Mouse (Mus musculus): ENCODE data around the gene Ttll11. TPM values are rescaled to one million over a fixed set of nuclear protein-coding genes. Genes with fewer than 3 reads are reported as not detected.

The Ttll11 gene
- total RNA-seq, 1 experiment from 2014 or later, result 30.4 TPM

- no peak for DNase-seq
Observed at GRCm38 (mm10) chr2:35965883-35966513, 13.7 kb downstream of the Ttll11 start.

GRCm38 (mm10) chr2:35963280-35963679 is 16.4 kb downstream of the Ttll11 start:
- DNase-seq, result no peak

- DNase-seq, result no peak
Observed at GRCm38 (mm10) chr2:35961593-35962127, 18.1 kb downstream of the Ttll11 start.

DNA sequence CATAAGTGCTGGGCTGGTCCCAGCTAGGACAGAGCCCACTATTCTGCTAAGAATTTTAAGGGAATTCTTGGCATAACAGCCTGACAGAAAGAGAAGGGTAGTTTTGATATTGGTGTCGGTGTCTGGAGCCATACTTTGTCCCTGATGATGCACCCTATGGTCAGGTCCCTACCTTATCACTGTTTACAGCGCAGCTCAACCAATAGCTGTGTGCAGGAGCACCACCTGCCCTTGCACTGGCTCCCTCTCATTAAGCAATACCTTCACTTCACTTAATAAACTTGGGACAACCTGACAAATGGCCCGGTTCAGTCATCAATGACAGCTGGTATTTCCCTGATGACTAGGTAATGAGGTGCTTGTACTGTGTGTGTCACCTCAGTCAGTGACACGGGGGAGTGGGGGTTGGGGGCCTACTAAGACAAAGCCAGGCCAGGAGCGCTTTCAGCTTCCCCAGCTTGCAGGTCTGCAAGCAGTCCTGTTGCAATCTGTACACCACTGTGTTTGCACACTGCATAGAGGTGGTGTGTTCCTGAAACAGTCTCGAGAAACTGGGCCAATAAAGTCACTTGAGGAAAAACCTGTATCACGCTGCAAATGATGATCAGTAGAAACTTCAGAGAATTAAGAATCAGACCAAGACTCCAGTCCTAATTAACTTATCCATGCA is 22.1 kb downstream of the Ttll11 start:
- no peak for DNase-seq

GRCm38 (mm10) chr2:35955211-35955610 is 24.5 kb downstream of the Ttll11 start:
- DNase-seq, result no peak

- DNase-seq, result no peak
Observed at GRCm38 (mm10) chr2:35952187-35952958, 27.3 kb downstream of the Ttll11 start.

GRCm38 (mm10) chr2:35944896-35945295 is 34.8 kb downstream of the Ttll11 start:
- no peak for DNase-seq

GRCm38 (mm10) chr2:35942960-35943359 is 36.8 kb downstream of the Ttll11 start:
- DNase-seq, result no peak

- DNase-seq, result no peak
Observed at GRCm38 (mm10) chr2:35935045-35935444, 44.7 kb downstream of the Ttll11 start.

- no peak for DNase-seq
Observed at GRCm38 (mm10) chr2:35933116-35933515, 46.6 kb downstream of the Ttll11 start.

GRCm38 (mm10) chr2:35931619-35932018 is 48.1 kb downstream of the Ttll11 start:
- DNase-seq, result no peak

- DNase-seq, result peak; percentile 88
Observed at GRCm38 (mm10) chr2:35930498-35931149, 49.1 kb downstream of the Ttll11 start.

DNA sequence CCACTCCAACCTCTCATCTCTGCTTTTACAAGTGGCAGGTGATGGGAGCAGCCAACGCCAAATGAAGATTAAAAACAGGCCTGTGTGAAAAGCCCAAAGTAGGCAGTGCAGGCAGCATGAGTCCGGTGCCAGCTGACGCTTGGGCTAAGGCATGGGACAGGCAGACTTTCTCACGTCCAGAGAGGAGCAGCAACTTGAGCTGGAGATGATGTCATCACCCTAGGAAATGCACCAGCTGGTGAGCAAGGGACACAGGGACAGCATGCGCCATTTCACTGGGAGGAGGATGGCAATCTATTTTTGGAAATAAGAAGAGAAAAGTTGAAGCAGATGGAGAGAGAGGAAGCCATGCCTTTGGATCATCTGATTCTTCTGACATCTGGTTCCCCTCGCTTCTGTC is 51.6 kb downstream of the Ttll11 start:
- no peak for DNase-seq

DNA sequence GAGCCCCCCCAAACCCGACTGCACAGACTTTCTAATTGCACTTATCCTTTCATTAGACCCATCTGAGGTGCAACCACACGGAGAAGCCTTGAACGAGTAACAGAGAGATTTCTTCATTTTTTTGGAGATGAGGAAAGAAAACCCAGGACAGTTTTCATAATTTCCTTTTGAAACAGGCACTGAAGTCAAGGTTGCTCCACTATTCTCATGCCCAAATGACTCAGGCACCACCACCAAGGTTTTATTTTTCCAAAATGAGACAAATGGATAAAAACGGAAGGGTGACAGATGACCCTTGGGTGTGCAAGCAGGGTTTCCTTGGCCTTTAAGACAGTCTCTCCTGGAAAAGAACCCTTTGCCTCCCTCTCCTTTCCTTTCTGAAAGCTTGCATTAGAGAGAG is 54.8 kb downstream of the Ttll11 start:
- no peak for DNase-seq

GRCm38 (mm10) chr2:35922956-35923355 is 56.8 kb downstream of the Ttll11 start:
- no peak for DNase-seq

- DNase-seq, result no peak
Observed at GRCm38 (mm10) chr2:35912090-35912489, 67.6 kb downstream of the Ttll11 start.

- DNase-seq, result no peak
Observed at GRCm38 (mm10) chr2:35911675-35912074, 68.0 kb downstream of the Ttll11 start.

DNA sequence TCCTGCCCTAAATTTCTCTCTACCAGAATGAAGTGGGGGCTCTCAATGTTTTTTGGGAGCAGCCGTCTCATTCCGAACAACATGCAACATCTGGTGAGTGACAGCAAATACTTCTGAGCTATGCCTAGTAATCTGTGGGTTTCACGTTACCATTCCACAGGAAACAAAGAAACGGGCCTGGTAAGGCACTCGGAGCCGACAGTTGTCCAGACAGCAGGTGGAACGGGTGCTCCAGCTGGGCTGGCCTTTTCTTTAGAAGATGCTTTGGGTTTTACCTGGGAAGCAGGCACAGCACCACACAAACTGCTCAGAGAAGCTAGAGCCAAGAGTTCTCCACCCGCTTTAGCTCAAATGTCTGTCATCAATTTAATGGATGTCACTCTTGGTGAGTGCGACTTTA is 69.0 kb downstream of the Ttll11 start:
- DNase-seq, result no peak

- DNase-seq, result no peak
Observed at GRCm38 (mm10) chr2:35909353-35909752, 70.4 kb downstream of the Ttll11 start.

GRCm38 (mm10) chr2:35907578-35907977 is 72.1 kb downstream of the Ttll11 start:
- DNase-seq, result no peak

- DNase-seq, result peak; percentile 30
Observed at GRCm38 (mm10) chr2:35906174-35906798, 73.4 kb downstream of the Ttll11 start.

- peak; percentile 22 for DNase-seq
Observed at GRCm38 (mm10) chr2:35900845-35901244, 78.9 kb downstream of the Ttll11 start.
